Mouse (Mus musculus) thymus, postnatal 0 days (tissue): Measurements from ENCODE around the gene Med25. TPM values are rescaled to one million over a fixed set of nuclear protein-coding genes. Genes with fewer than 3 reads are reported as not detected.

Experiments
- DNase-seq: peaks from one replicate; pipeline ENCODE4 v3.0.0-alpha.2; 2015; ENCODE audit warnings: low spot score
- polyA plus RNA-seq: library from polyadenylated mRNA; unstranded; fragments of >200 nt; fragmentation: Nextera tagmentation; extraction: Ambion mirVana; gene quantifications from 2 replicates; pipeline ENCODE4 v1.2.1, GENCODE M21; 2015

Med25 gene
- polyA plus RNA-seq, 1 experiment from 2014 or later = 60.0 TPM

- peak; percentile 94 for DNase-seq
Observed at GRCm38 (mm10) chr7:44849416-44850111, 42.9 kb downstream of the Med25 start.

- peak; percentile 99 for DNase-seq
Observed at GRCm38 (mm10) chr7:44848561-44849415, 43.7 kb downstream of the Med25 start, which contains the start of the genes Akt1s1 and Tbc1d17. Akt1s1 (plus strand) TSS chr7:44848991. Tbc1d17 (minus strand) TSS chr7:44849079.

DNA sequence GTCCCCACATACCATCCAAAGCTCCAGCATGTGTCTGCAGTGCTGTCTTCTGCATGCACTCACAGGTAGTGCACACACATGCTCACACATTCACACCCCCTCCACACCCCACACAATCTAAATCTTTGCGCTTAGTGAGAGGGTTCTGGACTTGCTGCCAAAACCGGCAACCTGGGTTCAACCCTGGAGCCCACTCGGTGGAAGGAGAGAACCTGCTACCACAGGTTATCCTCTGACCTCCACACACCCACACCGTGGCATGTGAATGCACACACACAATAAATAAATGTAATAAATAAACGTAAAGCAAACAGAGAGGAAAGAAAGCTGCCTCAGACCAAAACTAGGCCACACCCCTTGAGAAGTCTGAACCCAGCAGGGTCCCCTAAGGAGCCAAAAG is 44.7 kb downstream of the Med25 start:
- DNase-seq = no peak

GRCm38 (mm10) chr7:44846804-44847203 is 45.7 kb downstream of the Med25 start:
- no peak for DNase-seq

DNA sequence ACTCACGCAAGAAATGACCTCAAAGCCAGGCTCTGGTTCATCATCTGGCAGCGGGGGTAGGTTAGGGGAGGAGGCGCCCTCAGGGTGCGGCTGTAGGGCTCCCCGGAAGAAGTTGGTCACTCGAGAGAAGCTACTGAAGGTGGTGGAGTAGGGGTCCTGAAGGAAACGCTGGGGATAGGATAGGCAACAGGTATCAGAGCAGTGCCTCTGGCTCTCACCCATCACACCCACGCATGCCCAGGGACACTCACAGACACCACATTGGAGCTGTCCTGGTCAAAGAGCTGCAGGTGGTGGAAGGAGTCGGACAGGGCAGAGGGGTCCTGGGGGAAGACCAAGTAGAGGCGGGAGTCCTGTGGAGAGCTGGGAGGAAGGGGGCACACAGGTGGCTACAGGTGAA is 47.5 kb downstream of the Med25 start:
- no peak for DNase-seq

GRCm38 (mm10) chr7:44841825-44842463 is 50.6 kb downstream of the Med25 start:
- no peak for DNase-seq

- no peak for DNase-seq
Observed at GRCm38 (mm10) chr7:44840426-44840825, 52.1 kb downstream of the Med25 start.

DNA sequence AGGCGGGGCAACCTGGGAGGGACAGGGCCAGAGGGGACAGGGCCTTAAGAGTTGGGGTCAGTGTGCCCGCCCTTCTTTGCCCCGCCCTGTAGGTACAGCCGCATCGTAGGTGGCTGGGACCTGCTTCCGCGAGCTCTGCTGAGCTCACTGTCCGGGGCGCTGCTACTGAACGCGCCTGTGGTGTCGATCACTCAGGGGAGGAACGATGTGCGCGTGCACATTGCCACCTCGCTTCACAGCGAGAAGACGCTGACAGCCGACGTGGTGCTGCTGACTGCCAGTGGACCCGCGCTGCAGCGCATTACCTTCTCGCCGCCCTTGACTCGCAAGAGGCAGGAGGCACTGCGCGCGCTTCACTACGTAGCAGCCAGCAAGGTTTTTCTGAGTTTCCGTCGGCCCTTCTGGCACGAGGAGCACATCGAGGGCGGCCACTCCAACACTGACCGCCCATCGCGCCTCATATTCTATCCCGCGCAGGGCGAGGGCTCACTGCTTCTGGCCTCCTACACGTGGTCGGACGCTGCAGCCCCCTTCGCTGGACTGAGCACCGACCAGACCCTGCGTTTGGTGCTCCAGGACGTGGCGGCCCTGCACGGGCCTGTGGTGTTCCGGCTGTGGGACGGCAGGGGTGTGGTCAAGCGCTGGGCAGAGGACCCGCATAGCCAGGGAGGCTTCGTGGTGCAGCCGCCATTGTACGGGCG is 52.9 kb downstream of the Med25 start:
- DNase-seq = peak; percentile 58

DNA sequence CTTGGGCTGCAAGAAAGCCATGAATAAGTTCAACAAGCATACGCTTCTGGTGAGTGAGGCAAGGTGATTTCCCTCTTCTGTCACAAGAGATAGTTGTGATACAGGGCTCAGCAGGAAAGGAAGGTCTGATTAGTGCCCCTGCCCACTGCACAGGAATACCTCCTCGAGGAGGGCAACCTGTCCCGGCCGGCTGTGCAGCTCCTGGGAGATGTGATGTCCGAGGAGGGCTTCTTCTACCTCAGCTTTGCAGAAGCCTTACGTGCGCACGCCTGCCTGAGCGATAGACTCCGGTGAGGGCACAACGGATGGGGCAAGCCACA is 53.4 kb downstream of the Med25 start:
- DNase-seq = no peak

GRCm38 (mm10) chr7:44838073-44838472 is 54.4 kb downstream of the Med25 start:
- no peak for DNase-seq

DNA sequence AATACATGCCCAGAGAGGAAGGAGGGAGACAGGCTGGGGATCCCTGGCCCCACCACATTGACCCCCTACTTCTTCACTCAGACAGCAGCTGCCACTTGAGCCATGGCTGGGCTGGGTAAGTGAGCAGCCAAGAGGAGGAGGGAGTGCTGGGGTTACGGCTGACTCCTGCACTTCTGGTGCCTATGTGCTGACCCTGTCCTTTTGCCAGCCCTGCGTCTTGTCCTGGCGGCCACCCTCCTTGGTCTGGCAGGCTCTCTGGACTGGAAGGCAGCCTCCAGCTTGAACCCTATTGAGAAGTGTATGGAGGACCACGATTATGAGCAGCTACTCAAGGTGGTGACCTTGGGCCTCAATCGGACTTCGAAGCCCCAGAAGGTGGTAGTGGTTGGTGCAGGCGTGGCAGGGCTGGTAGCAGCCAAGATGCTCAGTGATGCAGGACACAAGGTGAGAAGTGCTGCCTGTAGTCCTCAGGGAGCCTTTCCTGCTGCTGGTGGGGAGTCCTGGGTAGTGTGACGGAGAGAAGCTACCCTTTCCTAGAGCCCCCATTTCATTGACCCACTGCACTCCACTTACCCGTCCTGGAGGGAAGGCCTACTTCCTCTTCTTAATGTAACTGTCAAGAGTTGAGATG is 56.0 kb downstream of the Med25 start:
- no peak for DNase-seq

GRCm38 (mm10) chr7:44836016-44836404 is 56.5 kb downstream of the Med25 start:
- no peak for DNase-seq

GRCm38 (mm10) chr7:44835373-44836015 is 57.0 kb downstream of the Med25 start:
- DNase-seq = no peak

GRCm38 (mm10) chr7:44832763-44833162 is 59.7 kb downstream of the Med25 start:
- DNase-seq = no peak

DNA sequence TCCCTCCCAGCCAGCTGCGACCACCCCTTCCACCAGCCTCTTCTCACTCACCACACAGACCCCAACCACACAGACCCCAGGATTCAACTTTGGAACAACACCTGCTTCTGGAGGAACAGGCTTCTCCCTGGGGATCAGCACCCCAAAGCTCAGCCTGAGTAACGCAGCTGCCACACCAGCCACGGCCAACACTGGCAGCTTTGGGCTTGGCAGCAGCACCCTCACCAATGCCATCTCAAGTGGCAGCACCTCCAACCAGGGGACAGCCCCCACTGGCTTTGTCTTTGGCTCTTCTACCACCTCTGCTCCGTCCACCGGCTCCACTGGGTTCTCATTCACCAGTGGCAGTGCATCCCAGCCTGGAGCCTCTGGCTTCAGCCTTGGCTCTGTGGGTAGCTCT is 63.8 kb downstream of the Med25 start:
- DNase-seq = no peak

DNA sequence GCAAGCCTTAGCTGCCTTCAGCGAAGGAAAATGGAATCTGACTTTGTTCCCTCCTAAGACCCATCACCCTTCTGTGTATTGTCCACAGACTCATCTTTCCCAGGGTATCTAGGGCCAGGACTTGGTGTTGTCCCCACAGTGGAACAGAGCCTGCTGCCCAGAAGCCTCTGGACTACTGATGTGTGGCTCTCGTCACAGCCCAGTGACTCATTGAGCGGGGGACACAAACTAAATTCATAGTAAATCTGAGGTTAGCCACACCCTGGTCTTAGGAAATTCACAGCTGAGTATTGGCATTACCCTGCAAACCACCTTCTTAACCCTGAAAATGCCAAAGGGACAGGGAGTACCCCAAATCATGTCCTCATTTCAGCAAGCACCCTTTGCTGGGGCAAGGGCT is 65.7 kb downstream of the Med25 start:
- no peak for DNase-seq
